Mouse (Mus musculus) midbrain, embryonic 12.5 days (tissue): ENCODE measurements around the gene Lats1. TPM values are rescaled to one million over a fixed set of nuclear protein-coding genes. Genes with fewer than 3 reads are reported as not detected.
A peak's percentile ranks its signal among the peaks of the same experiment; 100 is the strongest.

Experiments
- ATAC-seq: fragments of 200-750 bp; cut with Nextera tagmentation; 2 replicates; pipeline ENCODE4 v1.8.0; 2017; ENCODE audit warnings: low read depth, moderate TSS enrichment, moderate library complexity; ENCODE audit not compliant: low FRiP score
- H3K27ac ChIP-seq: fragments of 300-500 bp; sonication (generic); replicated peaks from 2 replicates; pipeline ENCODE4 v1.5.1; 2016; ENCODE audit warnings: mild to moderate bottlenecking
- H3K27me3 ChIP-seq: fragments of 300-500 bp; sonication (generic); 2 replicates; pipeline ENCODE4 v1.6.1; 2016; ENCODE audit warnings: mild to moderate bottlenecking
- H3K36me3 ChIP-seq: fragments of 300-500 bp; sonication (generic); 2 replicates; pipeline ENCODE4 v1.6.1; 2016
- H3K4me1 ChIP-seq: fragments of 300-500 bp; sonication (generic); 2 replicates; pipeline ENCODE4 v1.6.1; 2016
- H3K4me2 ChIP-seq: fragments of 300-500 bp; sonication (generic); replicated peaks from 2 replicates; pipeline ENCODE4 v1.6.1; 2016; ENCODE audit warnings: mild to moderate bottlenecking, moderate library complexity
- H3K4me3 ChIP-seq: fragments of 300-500 bp; sonication (generic); 2 replicates; pipeline ENCODE4 v1.5.1; 2016; ENCODE audit warnings: mild to moderate bottlenecking
- H3K9ac ChIP-seq: fragments of 300-500 bp; sonication (generic); replicated peaks from 2 replicates; pipeline ENCODE4 v1.6.1; 2016; ENCODE audit warnings: mild to moderate bottlenecking, moderate library complexity
- H3K9me3 ChIP-seq: fragments of 300-500 bp; sonication (generic); 2 replicates; pipeline ENCODE4 v1.6.1; 2016; ENCODE audit warnings: mild to moderate bottlenecking
- WGBS: fragments of 180-500 bp; shearing (Covaris S2); methylation state at CpG from one replicate; pipeline ENCODE4 v1.1.7; 2016; 5-methylcytosine and 5-hydroxymethylcytosine counted together
- polyA plus RNA-seq: library from polyadenylated mRNA; unstranded; fragments of >200 nt; fragmentation: Nextera tagmentation; extraction: Ambion mirVana; gene quantifications from 2 replicates; pipeline ENCODE4 v1.2.1, GENCODE M21; 2016

The Lats1 gene
- polyA plus RNA-seq, 1 experiment from 2014 or later, result 16.0 TPM

GRCm38 (mm10) chr10:7681343-7682025 lies 470 bp downstream of the Lats1 start:
- Histone ChIP-seq H3K9ac (peak overlapping the region; percentile 99), H3K27me3 (no peaks in the 10 kb centered on the region), H3K4me1 (peaks cover 31% of the 10 kb centered on the region), H3K27ac (peak overlapping the region; percentile 96), H3K4me2 (peak overlapping the region; percentile 74), H3K36me3 (peaks cover 24% of the 10 kb centered on the region), H3K9me3 (no peaks in the 10 kb centered on the region), H3K4me3 (peak overlapping the region; percentile 100)
- under 1% methylated on average over 63 of the region's 64 CpGs for WGBS
- ATAC-seq, result peak; percentile 86

GRCm38 (mm10) chr10:7682249-7682648 lies 1.2 kb downstream of the Lats1 start:
- H3K9me3 ChIP-seq, result no peaks in the 10 kb centered on the region
- H3K9ac ChIP-seq, result peak overlapping the region; percentile 99
- H3K27ac ChIP-seq, result no peak overlapping the region
- H3K4me1 ChIP-seq, result peaks cover 31% of the 10 kb centered on the region
- peak overlapping the region; percentile 100 for H3K4me3 ChIP-seq
- no peaks in the 10 kb centered on the region for H3K27me3 ChIP-seq
- H3K4me2 ChIP-seq, result peak overlapping the region; percentile 74
- peaks cover 16% of the 10 kb centered on the region for H3K36me3 ChIP-seq
- no peak for ATAC-seq
- WGBS, result 68% methylated on average over 3 of the region's 3 CpGs

DNA sequence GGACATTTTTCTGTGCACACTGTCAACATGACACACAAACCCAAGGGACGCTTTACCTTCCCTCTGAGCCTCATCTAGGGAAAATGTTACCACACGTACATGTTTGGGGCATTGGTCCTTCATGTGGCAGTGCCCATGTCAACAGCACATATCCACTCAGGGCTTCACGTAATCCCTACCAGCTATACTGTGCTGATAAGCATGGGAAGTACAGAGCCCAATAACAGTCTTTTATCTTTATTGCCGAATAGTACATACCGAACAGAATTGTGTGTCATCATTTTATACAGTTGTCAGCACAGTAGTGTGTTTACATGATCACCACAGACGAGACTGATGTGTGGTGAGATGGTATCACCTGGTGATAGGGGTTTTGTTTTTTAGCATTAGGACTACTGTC lies 5.9 kb downstream of the Lats1 start:
- H3K27ac ChIP-seq, result no peak overlapping the region
- no peak overlapping the region for H3K4me3 ChIP-seq
- no peak for ATAC-seq
- 95% methylated on average over 6 of the region's 6 CpGs for WGBS
- no peak overlapping the region for H3K4me2 ChIP-seq
- no peaks in the 10 kb centered on the region for H3K9me3 ChIP-seq
- no peak overlapping the region for H3K9ac ChIP-seq
- peaks cover 9% of the 10 kb centered on the region for H3K36me3 ChIP-seq
- no peaks in the 10 kb centered on the region for H3K27me3 ChIP-seq
- peaks cover 15% of the 10 kb centered on the region for H3K4me1 ChIP-seq

GRCm38 (mm10) chr10:7695286-7695685 lies 14.3 kb downstream of the Lats1 start:
- ATAC-seq, result no peak
- no peak overlapping the region for H3K9ac ChIP-seq
- H3K36me3 ChIP-seq, result peaks cover 83% of the 10 kb centered on the region
- no peaks in the 10 kb centered on the region for H3K27me3 ChIP-seq
- H3K4me2 ChIP-seq, result no peak overlapping the region
- no peaks in the 10 kb centered on the region for H3K9me3 ChIP-seq
- H3K27ac ChIP-seq, result no peak overlapping the region
- H3K4me3 ChIP-seq, result no peak overlapping the region
- H3K4me1 ChIP-seq, result no peaks in the 10 kb centered on the region

DNA sequence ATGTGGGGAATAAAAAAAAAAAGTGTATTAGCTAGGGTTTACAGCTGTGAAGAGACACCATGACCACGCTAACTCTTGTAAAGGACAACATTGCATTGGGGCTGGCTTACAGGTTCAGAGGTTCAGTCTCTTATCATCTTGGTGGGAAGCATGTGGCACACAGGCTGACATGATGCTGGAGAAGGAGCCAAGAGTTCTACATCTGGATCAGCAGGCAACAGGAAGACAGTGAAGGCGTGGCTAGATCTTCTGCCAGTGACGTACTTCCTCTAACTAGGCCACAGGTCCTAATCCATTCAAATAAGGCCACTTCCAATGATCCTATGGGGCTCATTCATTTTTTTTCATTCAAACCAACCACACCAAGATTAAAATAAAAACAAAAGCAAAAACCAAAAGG lies 19.1 kb downstream of the Lats1 start:
- WGBS, result 90% methylated on average over 3 of the region's 3 CpGs
- no peak overlapping the region for H3K4me2 ChIP-seq
- no peak for ATAC-seq
- no peaks in the 10 kb centered on the region for H3K9me3 ChIP-seq
- no peaks in the 10 kb centered on the region for H3K4me1 ChIP-seq
- peaks cover 91% of the 10 kb centered on the region for H3K36me3 ChIP-seq
- H3K27ac ChIP-seq, result no peak overlapping the region
- H3K27me3 ChIP-seq, result no peaks in the 10 kb centered on the region
- H3K9ac ChIP-seq, result no peak overlapping the region
- no peak overlapping the region for H3K4me3 ChIP-seq

DNA sequence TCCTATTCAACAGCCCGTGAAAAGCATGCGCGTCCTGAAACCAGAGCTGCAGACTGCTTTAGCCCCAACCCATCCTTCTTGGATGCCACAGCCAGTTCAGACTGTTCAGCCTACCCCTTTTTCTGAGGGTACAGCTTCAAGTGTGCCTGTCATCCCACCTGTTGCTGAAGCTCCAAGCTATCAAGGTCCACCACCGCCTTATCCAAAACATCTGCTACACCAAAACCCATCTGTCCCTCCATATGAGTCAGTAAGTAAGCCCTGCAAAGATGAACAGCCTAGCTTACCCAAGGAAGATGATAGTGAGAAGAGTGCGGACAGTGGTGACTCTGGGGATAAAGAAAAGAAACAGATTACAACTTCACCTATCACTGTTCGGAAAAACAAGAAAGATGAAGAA lies 21.6 kb downstream of the Lats1 start:
- no peak for ATAC-seq
- peaks cover 89% of the 10 kb centered on the region for H3K36me3 ChIP-seq
- H3K9me3 ChIP-seq, result no peaks in the 10 kb centered on the region
- no peak overlapping the region for H3K4me3 ChIP-seq
- no peak overlapping the region for H3K27ac ChIP-seq
- H3K4me1 ChIP-seq, result no peaks in the 10 kb centered on the region
- H3K4me2 ChIP-seq, result no peak overlapping the region
- no peak overlapping the region for H3K9ac ChIP-seq
- 96% methylated on average over 6 of the region's 6 CpGs for WGBS
- H3K27me3 ChIP-seq, result no peaks in the 10 kb centered on the region

DNA sequence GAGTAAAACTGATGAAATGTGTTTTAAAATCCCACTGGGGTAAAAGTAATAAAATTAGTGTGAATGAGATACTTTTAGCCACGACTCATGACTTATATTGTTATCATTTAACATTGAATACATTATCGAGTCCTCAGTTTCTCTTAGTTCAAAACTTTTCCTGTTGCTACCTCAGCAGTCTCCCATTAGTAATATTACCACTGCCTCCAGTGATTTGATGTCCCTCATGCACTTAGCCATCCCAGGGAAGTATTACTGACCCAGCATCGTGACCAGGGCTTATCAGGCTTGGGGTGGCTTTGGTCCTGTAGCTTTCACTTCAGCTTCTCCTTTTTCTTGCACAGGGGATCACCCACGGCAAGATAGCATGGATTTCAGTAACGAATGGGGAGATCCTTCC lies 29.1 kb downstream of the Lats1 start:
- H3K27me3 ChIP-seq, result no peaks in the 10 kb centered on the region
- H3K27ac ChIP-seq, result no peak overlapping the region
- H3K9ac ChIP-seq, result no peak overlapping the region
- no peaks in the 10 kb centered on the region for H3K9me3 ChIP-seq
- H3K4me2 ChIP-seq, result no peak overlapping the region
- no peaks in the 10 kb centered on the region for H3K4me1 ChIP-seq
- peaks cover 68% of the 10 kb centered on the region for H3K36me3 ChIP-seq
- 87% methylated on average over 5 of the region's 5 CpGs for WGBS
- no peak overlapping the region for H3K4me3 ChIP-seq
- ATAC-seq, result no peak

DNA sequence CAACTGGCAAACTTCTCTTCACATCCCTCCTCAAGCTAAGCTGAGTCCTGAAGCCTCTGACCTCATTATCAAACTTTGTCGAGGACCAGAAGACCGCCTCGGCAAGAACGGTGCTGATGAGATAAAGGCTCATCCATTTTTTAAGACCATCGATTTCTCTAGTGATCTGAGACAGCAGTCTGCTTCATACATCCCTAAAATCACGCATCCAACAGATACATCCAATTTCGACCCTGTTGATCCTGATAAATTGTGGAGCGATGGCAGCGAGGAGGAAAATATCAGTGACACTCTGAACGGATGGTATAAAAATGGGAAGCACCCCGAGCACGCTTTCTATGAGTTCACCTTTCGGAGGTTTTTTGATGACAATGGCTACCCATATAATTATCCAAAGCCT lies 31.5 kb downstream of the Lats1 start:
- Histone ChIP-seq H3K36me3 (peaks cover 54% of the 10 kb centered on the region), H3K9ac (no peak overlapping the region), H3K9me3 (no peaks in the 10 kb centered on the region), H3K27ac (no peak overlapping the region), H3K4me2 (no peak overlapping the region), H3K27me3 (no peaks in the 10 kb centered on the region), H3K4me3 (no peak overlapping the region), H3K4me1 (no peaks in the 10 kb centered on the region)
- WGBS, result 94% methylated on average over 13 of the region's 13 CpGs
- no peak for ATAC-seq

GRCm38 (mm10) chr10:7715056-7715455 lies 34.0 kb downstream of the Lats1 start:
- H3K36me3 ChIP-seq, result peaks cover 35% of the 10 kb centered on the region
- no peaks in the 10 kb centered on the region for H3K4me1 ChIP-seq
- no peaks in the 10 kb centered on the region for H3K27me3 ChIP-seq
- H3K9me3 ChIP-seq, result no peaks in the 10 kb centered on the region
- no peak overlapping the region for H3K4me2 ChIP-seq
- 79% methylated on average over 7 of the region's 7 CpGs for WGBS
- no peak overlapping the region for H3K4me3 ChIP-seq
- no peak for ATAC-seq
- no peak overlapping the region for H3K9ac ChIP-seq
- H3K27ac ChIP-seq, result no peak overlapping the region

DNA sequence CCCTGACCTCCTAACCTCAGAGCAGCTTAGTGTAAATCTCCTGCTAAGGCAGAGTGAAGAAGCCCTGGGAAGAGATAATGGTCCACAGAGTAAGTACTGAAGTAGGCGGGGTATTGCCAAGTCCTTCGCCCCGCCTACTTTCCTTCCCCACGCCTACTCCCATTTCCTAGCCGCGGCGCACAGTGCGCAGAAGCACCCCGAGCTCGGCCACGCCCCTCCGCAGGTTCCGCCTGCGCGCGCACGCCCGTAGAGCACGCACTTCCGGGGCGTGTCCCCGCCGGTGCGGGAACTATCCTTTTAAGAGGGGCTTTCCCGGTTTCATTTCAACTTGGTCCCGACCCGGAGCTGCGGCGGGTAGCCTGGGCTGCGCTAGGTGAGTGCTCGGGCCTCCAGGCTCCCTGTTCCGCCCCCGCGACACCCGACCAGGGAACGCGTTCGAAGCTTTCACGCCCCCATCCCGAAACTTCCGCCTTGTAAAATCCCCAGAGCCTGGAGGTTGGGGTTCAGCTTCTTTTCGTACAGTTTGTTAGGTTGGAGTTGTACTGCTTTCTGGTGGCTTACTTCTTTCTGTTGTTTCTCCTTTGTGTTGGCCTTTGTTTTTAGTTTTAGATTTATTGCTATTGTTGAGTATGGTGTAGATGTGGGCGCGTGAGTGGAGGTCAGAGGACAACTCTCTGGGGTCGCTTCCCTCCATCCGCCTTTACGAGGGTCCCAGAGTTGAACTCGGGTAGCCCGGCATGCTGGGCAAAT lies 44.9 kb downstream of the Lats1 start, which contains the start of gene Katna1:
Gene Katna1, plus strand, starts transcription at position 250 of the 750 bp plus-strand sequence.
- Histone ChIP-seq H3K27me3 (no peaks in the 10 kb centered on the region), H3K9me3 (no peaks in the 10 kb centered on the region), H3K4me2 (peak within 1 kb of the TSS; percentile 88), H3K27ac (peak within 1 kb of the TSS; percentile 68), H3K4me1 (peaks cover 13% of the 10 kb centered on the region), H3K4me3 (peak within 1 kb of the TSS; percentile 92), H3K36me3 (no peaks in the 10 kb centered on the region), H3K9ac (peak within 1 kb of the TSS; percentile 84)
- under 1% methylated on average over 49 of the region's 49 CpGs for WGBS
- peak; percentile 99 for ATAC-seq

GRCm38 (mm10) chr10:7726501-7726812 lies 45.4 kb downstream of the Lats1 start:
- peaks cover 13% of the 10 kb centered on the region for H3K4me1 ChIP-seq
- peak overlapping the region; percentile 84 for H3K9ac ChIP-seq
- no peaks in the 10 kb centered on the region for H3K36me3 ChIP-seq
- 0 out of 2 replicates have a peak overlapping the region, but pooled peaks have one; percentile 68 for H3K27ac ChIP-seq
- no peak for ATAC-seq
- H3K9me3 ChIP-seq, result no peaks in the 10 kb centered on the region
- under 1% methylated on average over 8 of the region's 8 CpGs for WGBS
- peak overlapping the region; percentile 92 for H3K4me3 ChIP-seq
- peak overlapping the region; percentile 88 for H3K4me2 ChIP-seq
- H3K27me3 ChIP-seq, result no peaks in the 10 kb centered on the region

DNA sequence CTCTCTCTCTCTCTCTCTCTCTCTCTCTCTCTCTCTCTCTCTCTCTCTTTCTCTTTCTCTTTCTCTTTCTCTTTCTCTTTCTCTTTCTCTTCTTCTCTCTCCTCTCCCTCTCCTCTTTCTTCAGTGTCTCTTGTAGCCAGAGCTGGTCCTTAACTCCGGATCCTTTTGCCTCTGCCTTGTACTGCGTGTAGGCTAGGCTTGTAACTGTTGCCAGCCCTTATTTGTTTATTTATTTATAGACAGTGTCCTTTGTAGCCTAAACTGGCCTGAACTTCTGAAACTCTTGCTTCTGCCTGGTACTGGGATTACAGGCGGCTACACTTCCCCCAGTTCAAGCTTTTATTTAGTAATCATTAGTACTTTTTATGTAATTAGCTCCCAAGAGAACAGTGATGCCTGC lies 46.0 kb downstream of the Lats1 start:
- no peak for ATAC-seq
- Histone ChIP-seq H3K9ac (peak overlapping the region; percentile 84), H3K27ac (no peak overlapping the region), H3K4me3 (peak overlapping the region; percentile 92), H3K9me3 (no peaks in the 10 kb centered on the region), H3K4me2 (peak overlapping the region; percentile 88), H3K4me1 (peaks cover 17% of the 10 kb centered on the region), H3K27me3 (no peaks in the 10 kb centered on the region), H3K36me3 (no peaks in the 10 kb centered on the region)
- WGBS, result 34% methylated on average over 3 of the region's 3 CpGs
